Mouse (Mus musculus): ENCODE measurements around the gene Taldo1.

The Taldo1 gene

DNA sequence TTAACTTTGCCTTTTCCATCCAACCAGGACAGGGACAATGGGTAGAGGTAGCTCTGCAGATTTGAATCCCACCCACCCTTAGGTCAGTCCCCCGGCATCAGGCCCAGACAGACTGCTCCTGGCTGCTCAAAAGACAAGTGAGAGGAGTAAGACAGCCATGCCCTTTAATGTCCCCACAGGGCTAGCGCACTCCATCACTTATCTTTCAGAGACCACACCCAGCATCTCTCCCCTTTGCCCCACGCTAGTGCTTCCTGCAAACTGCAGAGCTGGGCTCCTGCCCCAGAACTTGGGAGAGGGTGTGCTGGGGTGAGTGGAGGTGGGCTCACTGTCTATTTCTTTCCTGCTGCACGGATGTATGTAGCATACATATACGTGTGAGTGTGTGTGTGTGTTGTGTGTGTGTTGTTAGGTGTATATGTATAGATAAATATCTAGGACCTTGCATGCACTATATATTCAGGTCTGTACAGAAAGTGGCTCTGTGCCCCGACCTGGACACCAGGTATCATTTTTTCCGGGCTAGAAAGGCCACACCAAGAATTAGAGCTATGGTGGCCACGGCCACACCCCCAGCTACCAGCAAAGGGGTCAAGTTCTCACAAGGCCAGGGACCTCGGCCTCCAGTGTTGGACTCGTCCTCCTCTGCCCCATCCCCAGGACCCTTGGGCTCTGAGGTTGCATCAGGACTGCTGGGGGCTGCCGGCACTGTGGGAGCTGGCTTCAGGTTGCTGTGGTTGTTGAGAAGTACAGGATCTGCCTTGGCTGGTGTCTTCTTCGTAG lies 35.1 kb downstream of the Taldo1 start:
- no peak for DNase-seq

DNA sequence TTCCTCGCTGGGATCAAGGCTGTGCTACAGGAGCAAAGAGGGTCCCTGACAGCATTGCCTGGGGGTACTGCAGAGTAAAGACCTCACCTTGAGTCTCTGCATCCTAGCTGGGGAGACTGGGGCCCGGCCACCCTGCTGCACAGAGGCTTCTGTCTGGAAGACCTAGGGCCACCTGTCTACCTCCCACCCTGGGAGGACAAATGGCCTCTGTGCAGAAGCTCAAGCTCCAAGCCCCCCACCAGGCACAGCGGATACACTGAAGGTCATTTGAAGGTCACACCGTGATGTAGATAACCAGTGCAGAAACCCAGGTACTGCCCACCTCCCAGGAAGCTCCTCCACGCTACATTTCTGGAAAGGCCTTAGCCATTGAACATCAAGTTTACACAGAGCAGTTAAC lies 36.7 kb downstream of the Taldo1 start:
- DNase-seq: no peak

DNA sequence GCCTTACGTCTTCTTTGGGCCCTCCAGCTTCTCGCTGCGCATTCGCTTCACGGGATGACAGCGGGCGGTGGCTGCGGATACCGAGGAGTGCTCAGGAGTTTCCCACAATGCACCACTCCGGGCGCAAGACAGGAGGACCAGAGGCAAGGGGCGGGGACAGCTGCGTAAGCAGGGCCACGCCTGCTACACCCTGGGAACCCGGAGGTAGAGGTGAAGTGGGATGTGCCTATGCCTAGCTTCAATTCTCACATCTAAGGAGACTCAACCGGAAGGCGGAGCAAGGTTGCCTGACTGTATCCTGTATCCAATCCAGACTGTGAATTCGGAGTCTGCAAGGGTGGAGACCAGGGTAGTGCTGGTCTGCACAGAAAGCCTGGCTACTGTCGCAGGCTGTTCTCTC lies 37.3 kb downstream of the Taldo1 start, which contains the start of gene Cend1:
Gene Cend1, minus strand, starts transcription at position 182 of the 400 bp plus-strand sequence.
- DNase-seq: peak; percentile 94

DNA sequence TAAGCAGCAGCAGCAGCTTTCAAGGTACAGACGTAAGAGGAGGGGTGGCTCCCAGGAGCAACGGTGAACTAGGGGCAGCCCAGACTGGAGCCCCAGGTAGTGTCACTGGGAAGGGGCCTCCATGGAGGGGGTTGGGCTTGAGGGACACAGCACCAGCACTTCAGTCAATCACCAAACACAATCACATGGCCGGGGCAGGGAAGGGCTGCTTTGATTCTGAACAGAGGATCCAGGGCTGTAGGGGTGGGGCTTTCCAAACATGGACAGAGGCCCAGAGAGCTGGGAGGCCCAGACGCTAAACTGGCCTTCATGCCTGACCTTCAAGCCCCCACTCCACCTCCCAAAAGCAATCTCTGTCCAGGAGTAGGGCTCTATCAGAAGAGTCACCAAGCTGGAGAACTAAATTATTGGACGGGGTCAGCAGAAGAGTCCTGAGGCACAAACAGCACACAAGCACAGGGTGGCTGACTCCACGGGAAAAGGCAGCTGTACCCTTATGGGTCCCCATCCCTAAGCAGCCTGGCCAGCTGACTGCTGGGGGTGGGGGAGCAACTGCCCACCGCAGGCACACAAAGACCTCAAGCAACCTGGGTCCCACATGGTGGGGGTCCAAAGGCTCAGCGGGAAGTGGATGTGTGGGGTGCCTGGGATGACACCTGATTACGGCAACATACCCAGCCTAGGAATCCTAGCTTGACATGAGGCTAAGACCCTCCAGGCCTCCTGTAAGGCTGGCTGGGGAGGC lies 38.0 kb downstream of the Taldo1 start:
- peak; percentile 71 for DNase-seq

DNA sequence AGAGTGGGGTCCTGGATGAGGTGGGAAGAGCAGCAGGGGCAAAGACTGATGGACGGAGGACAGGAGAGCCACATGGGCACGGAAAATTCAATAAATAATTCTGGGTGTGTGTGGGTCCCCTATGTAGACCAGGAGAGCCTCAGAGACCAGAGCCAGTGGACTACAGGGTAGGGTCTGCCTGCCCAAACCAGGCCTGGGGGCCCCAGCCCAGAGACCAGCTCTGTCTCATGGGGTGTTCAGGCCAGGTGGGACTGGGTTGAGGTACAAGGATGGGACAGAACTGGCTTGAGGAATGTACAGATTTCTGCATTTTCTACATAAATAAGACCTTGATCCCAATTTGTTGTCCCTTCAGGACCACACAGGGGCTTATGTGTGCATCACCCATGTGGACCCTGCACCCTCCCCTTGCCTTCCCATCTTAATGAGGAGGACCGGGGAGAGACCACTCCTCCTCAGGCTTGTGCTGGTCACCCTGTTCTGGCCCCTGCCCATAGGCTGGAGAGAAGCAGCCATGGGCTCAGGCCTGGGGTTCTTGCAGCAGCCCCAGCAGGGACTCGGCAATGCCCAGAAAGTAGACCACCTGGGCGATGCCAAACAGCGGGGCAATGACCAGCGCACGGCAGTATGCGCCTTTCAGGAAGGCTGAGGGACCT lies 38.7 kb downstream of the Taldo1 start:
- peak; percentile 63 for DNase-seq

DNA sequence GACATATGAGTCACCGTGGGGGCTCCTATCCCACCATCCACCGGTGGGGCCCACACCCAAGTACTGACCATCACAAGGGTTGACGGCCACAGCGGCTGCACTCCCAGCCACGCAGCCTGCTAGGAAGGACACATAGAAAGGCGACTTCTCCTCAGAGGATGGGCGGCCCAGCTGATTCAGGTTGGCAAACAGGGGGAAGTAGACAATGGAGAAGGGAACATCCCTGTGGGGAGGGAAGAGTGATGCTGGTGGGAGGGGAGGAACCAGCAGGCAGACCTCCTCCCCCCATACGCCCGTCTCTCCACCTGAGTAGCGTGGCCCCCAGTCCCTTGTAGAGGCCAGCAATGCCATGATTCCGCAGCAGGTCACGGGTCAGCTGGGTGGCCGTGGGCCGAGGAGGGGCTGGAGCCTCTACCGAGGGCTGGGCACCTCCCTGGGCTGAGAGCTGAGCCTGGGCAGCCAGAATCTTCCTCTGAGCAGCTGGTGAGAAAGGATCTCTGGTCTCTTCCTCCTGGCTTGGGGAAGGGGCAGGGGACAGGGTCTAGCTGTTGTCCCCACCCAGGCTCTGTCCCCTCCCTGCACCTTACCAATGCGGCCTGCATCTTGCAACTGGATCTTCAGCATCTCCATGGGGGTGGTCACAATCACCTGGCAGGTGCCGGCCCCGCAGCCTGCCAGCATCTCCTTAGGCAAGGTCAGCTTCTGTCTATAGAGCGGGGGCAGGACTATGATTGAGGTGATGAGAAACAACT lies 39.6 kb downstream of the Taldo1 start:
- DNase-seq: peak; percentile 63

DNA sequence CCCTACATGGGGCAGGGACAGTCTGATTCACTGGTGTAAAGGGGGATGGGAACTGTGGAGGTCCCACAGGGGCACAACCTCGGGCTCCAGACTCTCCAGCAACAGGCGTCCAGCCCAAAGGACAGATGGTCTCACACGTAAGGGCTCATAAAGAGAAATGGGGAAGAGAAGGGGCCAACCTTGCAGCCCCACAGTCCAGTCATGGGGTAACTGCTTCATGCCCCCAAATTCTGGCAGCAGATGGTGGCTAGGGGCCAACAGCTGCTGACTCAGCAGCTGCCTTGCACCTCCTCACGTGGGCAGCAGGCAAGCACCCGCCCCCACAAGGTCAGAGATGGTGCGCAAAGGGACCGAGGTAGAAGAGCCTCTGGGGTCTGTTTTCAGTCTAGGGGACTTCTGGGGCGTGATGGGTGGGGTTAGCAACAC lies 40.2 kb downstream of the Taldo1 start:
- DNase-seq: peak; percentile 83

DNA sequence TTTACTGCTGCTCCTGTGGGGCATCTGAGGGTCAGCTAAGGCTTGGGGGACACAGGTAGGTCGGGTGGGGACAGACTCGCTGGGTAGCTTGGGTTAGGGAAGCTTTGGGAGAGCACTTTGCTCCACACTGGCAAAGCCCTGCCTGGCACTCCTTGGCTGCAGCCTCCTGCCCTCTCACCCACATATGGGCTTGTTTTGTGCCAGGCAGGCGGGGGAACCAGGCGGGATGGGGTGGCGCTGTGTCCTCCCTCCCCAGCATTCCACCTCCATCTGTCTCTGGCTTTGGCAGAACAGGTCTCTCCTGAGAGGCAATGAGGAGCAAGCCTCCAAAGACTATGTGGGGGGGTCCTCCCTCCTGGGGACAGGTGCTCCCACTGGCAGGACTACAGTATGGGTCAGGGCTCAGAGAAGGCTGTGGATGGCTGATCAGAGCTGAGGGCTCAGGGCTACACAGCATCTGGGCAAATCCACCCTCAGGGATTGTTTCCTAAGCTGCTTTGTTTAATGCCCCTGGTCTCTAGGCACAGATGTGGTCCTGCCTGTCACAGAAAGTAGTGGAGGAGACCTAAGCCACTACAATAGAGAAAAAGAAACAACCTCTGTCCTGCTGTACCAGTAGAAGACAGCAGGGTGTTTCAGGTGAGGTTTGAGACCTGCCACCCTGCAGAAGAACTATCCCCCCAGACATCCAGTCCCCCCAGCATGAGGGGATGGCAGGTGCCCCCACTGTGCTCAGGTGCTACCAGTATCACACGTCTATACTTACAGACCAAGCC lies 40.9 kb downstream of the Taldo1 start:
- DNase-seq: peak; percentile 97

DNA sequence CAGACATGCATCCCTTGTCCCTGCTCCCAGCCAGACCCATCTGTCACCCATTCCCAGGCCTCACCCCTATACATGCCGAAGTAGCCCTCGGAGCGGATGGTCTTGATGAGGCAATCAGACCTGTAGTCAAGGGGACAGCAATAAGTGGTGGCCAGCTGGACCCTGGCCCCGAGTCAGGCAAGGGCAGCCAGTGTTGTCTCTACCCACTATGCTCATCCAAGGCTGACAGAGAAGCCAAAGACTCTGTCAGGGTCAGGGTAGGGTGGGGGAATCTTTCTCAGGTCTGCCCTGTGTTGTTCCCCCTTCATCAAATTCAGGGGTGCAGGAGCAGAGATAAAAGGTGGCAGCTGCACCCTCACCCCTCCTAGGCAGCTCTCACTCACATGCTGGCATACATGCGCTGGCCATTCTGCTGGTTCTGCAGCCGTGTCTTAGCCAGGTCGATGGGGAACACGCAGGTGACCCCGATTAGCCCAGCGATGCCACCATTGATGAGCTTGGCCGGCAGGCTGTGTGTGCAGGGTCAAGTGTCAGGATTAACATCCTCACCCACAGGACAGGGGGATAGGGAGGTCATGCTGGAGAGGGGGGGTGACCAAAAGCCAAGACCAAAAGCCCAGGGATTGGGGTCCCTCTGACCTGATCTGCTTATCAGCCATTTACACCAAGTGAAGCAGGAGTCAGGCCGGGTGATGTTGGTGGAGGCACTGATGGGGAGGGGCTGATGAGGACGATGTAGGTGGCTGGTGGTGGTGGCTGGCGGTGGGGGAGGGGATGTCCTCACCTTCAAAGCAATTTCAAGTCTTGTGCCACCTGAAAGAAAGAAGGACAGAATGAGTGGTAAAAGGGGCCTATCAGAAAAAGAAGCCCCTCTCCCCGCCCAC lies 41.8 kb downstream of the Taldo1 start:
- DNase-seq: peak; percentile 81

DNA sequence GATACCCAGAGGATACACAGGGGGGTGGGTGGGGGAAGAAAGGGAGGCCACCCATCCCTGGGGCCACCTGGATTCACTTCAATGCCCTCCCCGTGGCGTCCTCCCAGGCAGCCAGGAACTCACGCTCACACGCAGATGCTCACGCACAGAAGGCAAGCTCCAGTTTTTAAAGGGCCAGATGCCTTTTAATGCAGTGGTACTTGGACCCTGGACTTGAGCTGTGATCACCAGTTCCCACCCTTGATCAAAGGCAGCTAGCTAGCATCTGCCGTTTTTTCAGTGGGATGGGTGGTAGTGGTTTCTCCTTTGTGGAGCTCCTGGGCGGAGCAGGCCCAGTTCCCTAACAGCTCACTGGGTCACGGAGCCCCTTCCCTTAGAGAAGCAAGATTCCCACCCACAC lies 42.5 kb downstream of the Taldo1 start:
- DNase-seq: peak; percentile 89

DNA sequence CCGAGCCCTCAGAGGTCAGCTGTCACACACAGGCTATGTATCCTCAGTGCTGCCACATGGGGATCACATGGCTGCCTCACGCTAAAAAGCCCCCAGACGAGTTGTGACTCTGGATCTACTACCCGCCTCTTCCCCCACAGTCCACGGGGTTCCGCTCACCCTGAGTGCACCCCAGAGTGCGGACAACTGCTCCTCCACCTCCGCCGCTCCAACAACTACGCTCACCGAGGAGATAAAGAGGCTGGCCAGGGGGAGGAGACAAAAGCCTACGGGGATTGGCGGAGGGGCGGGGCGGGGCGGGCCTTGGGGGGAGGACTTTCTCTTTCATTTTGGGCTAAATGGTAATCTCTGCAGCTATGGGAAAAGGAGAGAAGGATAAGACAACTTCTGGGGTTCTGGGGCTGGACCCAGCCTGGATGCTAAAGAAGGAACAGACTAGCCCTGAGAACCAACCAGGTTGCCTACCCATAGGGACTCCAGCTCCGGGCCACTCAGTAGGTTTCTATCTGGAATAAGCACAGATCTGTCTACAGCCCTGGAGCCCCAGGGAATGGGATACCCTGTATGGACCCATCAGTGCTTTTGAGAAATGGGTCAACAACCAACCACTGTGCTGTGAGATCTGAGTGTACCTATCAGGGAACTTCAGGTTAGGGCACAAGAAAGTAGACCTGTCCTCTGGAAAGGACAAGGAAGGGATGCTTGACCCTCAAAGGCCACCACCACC lies 43.3 kb downstream of the Taldo1 start:
- peak; percentile 77 for DNase-seq

DNA sequence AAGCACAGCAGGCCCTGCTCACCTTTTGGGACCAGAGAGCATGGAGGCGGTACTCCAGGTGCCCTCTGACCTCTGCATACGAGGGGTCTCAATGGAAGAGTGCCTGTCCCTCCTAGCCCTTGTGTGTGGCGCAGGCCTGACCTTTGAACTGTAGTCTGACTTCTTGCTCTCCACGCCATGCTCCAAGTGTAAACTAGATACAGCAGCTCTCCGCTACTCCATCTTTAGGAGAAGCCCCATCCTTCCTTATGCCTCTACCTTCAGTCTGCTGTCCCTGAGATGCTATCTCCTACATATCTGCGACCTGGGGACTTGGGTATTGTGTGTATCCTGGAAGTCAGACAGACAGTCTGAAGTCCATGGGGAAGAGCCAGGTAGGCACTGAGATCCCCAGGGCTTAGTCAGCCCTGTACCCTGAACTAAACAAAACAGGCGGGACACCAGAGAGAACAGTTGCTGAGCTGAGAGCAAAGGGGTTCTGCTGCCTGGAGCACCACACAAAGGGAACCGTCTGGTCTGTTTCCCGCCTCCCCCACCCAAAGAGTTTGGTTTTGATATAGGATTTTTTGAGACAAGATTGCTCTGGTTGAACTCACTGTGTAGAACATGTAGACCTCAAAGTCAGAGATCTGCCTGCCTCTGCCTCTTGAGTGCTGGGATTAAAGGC lies 44.0 kb downstream of the Taldo1 start:
- DNase-seq: no peak

DNA sequence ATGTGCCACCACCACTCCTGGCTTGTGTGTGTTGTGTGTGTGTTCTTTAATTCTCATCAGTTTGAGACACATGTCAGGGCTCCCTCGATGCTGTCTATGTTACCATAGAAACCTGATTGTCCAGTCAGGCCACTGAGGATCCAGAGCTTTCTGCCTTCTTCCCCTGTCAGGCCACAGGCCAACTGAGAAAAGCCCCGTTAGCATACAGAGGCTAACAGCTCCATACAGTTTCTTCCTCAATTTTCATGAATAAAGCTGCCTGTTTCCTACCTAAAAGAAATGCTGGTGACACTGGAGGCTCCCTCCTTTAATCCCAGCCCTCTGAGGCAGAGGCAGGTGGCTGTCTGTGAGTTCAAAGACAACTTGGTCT lies 44.5 kb downstream of the Taldo1 start:
- DNase-seq: peak; percentile 54

DNA sequence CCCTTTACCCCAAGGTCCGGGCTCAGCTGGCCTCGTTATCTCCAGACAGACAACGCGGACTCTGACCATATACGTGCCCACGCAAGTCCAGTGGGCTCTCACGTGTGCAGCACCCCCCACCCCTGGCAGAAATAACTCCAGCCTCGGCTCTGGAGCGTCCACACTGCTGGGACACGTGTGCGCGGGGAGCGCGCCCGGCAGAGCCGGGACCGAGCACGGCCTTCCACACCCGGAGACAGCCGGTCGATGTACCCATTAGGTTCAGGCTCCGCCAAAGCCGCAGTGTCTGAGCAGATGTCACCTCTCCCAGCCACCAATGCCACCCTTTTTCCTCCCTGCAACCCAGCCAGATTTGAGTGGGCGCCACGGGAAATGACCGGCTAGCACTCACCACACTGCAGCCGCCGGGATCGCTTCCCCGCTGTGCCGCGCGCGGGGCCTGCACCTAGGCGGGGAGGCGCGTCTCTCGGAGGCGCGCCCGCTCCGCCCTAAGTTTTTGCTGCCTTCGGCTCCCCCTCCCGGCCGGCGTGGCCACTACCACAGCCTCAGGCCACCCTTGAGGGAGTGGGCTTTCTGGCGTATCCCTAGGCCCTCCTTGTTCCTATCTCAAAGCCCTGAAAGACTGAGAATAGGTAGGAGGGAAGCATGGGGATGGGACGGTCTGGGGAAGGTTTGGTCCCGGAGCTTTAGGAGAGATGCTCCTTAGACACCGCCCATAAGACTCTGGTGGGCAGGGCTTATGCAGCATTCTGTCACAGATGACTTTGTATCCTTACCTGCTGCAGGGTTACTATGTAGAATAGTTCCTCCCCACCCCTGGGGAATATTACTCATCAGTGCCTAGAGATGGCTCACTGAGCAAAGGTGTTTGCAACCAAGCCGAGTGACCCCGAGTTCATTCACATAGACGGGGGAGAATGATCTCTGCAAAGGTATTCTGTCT lies 45.5 kb downstream of the Taldo1 start, which contains the start of gene Slc25a22:
Gene Slc25a22, minus strand, starts transcription at position 715 of the 943 bp plus-strand sequence.
- peak; percentile 88 for DNase-seq

DNA sequence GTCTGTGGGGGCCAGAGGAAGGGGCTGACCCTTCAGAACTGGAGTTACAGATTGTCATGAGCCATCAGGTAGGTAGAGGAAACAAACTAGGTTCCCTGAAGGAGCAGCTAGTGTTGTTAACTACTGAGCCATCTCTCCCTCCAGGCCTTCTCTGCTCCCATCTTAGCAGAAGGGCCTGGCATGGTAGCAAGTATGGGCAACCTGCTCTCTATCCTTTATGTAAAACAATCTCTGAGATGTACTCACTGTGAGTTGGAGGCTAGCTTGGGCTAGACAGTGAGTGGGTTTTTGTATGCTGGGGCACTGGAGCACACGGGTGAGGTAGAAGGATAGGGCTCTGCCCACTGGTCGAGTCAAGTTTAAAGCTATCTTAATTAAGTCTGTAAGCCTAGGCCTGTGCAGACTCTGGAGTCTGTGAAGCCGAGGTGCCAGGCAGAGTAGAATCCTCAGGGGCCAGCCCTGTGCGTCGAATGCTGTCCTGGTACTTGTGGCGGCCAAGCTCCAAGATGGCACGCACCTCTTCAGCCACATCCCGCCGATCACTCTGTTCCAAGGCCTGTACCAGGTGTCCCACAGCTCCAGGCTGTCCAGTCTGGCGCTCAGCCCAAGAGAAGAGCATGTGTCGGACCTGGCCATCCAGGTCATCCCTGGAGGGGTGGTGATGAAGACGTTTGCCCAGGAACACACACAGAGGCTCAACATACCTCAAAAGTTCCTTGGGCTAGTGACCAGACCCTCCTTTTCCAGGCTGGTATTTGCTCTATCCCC lies 46.4 kb downstream of the Taldo1 start:
- DNase-seq: peak; percentile 91

DNA sequence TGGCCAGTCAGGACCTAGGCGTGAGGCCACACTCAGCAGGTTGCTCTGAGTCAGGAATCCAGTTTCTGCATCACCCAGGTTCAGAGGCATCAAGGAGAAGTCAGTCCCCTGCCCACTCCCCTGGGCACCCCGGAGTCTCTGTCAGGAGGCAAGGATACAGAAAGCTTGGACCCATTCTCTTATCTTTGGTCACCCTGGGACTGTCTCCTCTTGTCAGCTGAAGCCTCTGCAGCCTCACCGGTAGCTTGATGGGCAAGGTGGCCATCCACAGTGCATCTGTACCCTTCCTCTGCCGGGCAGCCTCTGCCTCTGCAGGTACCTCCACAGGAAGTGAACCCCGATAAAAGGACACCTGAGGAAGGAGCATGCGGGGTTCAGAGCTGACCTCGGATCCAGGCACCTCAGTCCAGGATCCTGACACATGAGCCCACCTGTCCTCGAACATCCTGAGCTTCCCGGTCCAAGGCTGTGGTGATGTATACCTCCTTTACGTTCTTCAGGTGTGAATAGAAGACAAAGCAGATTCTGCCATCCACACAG lies 47.2 kb downstream of the Taldo1 start:
- DNase-seq: peak; percentile 71

DNA sequence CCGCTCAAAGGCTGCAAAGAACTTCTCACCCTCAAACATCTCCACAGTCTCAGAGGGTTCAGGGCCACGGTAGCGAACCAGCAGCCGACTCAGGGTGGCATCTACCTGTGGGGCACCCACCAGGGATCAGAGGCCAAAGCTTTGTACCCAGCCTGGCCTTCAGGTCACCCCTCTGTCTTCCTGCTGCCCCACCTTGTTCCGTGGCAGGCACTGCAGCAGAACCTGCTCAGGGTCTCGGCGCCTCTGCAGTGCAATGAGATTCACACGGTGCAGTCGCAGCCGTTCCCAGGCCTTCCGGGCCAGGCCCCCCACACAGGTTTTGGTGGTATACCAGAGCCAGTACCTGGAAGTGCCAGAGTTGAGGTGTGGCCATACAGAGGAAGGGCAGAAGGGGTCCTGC lies 47.8 kb downstream of the Taldo1 start:
- peak; percentile 60 for DNase-seq
